Mouse (Mus musculus) MEL (cell line): ENCODE results near the gene Clptm1. TPM values are rescaled to one million over a fixed set of nuclear protein-coding genes. Genes with fewer than 3 reads are reported as not detected.

ENCODE experiments used
- DNase-seq: peaks from one replicate; pipeline ENCODE4 v3.0.0; 2011; ENCODE audit warnings: low read depth, low spot score
- H3K27ac ChIP-seq: 2 replicates; pipeline ENCODE4 v1.5.1; 2012; ENCODE audit warnings: low read depth, mild to moderate bottlenecking, control low read depth, low read length, moderate library complexity; ENCODE audit not compliant: control insufficient read depth
- H3K27me3 ChIP-seq, 2 experiments: fragments of 150-350 bp in 1 of 2; sonication (generic) in 1 of 2; 2 replicates each; pipeline ENCODE4 v1.6.1; 2012; ENCODE audit warnings: low read length in 2 of 2, mild to moderate bottlenecking in 2 of 2, improper control_type of control experiment in 1 of 2, moderate library complexity in 1 of 2; ENCODE audit not compliant: insufficient read depth in 2 of 2, control insufficient read depth in 1 of 2
- H3K36me3 ChIP-seq, 2 experiments: 2 replicates each; pipeline ENCODE4 v1.6.1; 2012 to 2014; ENCODE audit warnings: low read length in 2 of 2, improper control_type of control experiment in 1 of 2, inconsistent platforms in 1 of 2, mild to moderate bottlenecking in 1 of 2; ENCODE audit not compliant: insufficient read depth in 2 of 2, control insufficient read depth in 1 of 2
- H3K4me1 ChIP-seq, 2 experiments: fragments of 150-350 bp in 1 of 2; sonication (generic) in 1 of 2; 2 replicates each; pipeline ENCODE4 v1.6.1; 2012; ENCODE audit warnings: low read length in 2 of 2, improper control_type of control experiment in 1 of 2, mild to moderate bottlenecking in 1 of 2; ENCODE audit not compliant: insufficient read depth in 2 of 2, control insufficient read depth in 1 of 2
- H3K4me3 ChIP-seq, 2 experiments: fragments of 150-350 bp in 1 of 2; sonication (generic) in 1 of 2; 2 replicates each; pipeline ENCODE4 v1.5.1; 2012; ENCODE audit warnings: low read depth in 2 of 2, low read length in 2 of 2, mild to moderate bottlenecking in 2 of 2, moderate library complexity in 2 of 2, control low read depth in 1 of 2, improper control_type of control experiment in 1 of 2; ENCODE audit not compliant: control insufficient read depth in 1 of 2, insufficient read depth in 1 of 2
- H3K79me2 ChIP-seq: 2 replicates; pipeline ENCODE4 v1.6.1; 2012; ENCODE audit warnings: mild to moderate bottlenecking, low read length, moderate library complexity; ENCODE audit not compliant: control insufficient read depth, poor library complexity, insufficient read depth
- H3K9ac ChIP-seq: 2 replicates; pipeline ENCODE4 v1.6.1; 2012; ENCODE audit warnings: low read depth, mild to moderate bottlenecking, control low read depth, low read length, moderate library complexity; ENCODE audit not compliant: control insufficient read depth, poor library complexity, severe bottlenecking
- H3K9me3 ChIP-seq: fragments of 150-350 bp; sonication (generic); replicated peaks from 2 replicates; pipeline ENCODE4 v1.6.1; 2012; ENCODE audit warnings: mild to moderate bottlenecking, low read length, improper control_type of control experiment, moderate library complexity; ENCODE audit not compliant: insufficient read depth
- BHLHE40 ChIP-seq: IDR thresholded peaks from 2 replicates; pipeline ENCODE4 v1.6.1; 2012; ENCODE audit warnings: low read depth, mild to moderate bottlenecking, inconsistent platforms, low read length, improper control_type of control experiment, borderline replicate concordance
- CHD1 ChIP-seq: IDR thresholded peaks from 2 replicates; pipeline ENCODE4 v1.6.1; 2012; ENCODE audit warnings: low read depth, mild to moderate bottlenecking, inconsistent platforms, low read length, improper control_type of control experiment
- E2F4 ChIP-seq: IDR thresholded peaks from 2 replicates; pipeline ENCODE4 v1.6.1; 2011; ENCODE audit warnings: low read depth, low read length, improper control_type of control experiment, borderline replicate concordance
- ELF1 ChIP-seq: IDR thresholded peaks from 2 replicates; pipeline ENCODE4 v1.6.1; 2014; ENCODE audit warnings: low read depth, mild to moderate bottlenecking, inconsistent platforms, low read length, improper control_type of control experiment, moderate library complexity
- ETS1 ChIP-seq: IDR thresholded peaks from 2 replicates; pipeline ENCODE4 v1.6.1; 2012; ENCODE audit warnings: low read depth, mild to moderate bottlenecking, inconsistent platforms, low read length, improper control_type of control experiment, moderate library complexity
- GABPA ChIP-seq: IDR thresholded peaks from 2 replicates; pipeline ENCODE4 v1.6.1; 2012; ENCODE audit warnings: low read depth, mild to moderate bottlenecking, inconsistent platforms, low read length, improper control_type of control experiment, moderate library complexity
- HCFC1 ChIP-seq: IDR thresholded peaks from 2 replicates; pipeline ENCODE4 v1.6.1; 2012; ENCODE audit warnings: low read depth, mild to moderate bottlenecking, inconsistent platforms, low read length, improper control_type of control experiment, moderate library complexity
- MAFK ChIP-seq: IDR thresholded peaks from 2 replicates; pipeline ENCODE4 v1.6.1; 2011; ENCODE audit warnings: low read depth, mild to moderate bottlenecking, low read length, improper control_type of control experiment, borderline replicate concordance
- MAX ChIP-seq: IDR thresholded peaks from 2 replicates; pipeline ENCODE4 v1.6.1; 2011; ENCODE audit warnings: low read length, improper control_type of control experiment
- MYB ChIP-seq: IDR thresholded peaks from 2 replicates; pipeline ENCODE4 v1.6.1; 2011; ENCODE audit warnings: mild to moderate bottlenecking, low read depth, low read length, improper control_type of control experiment
- NRF1 ChIP-seq: IDR thresholded peaks from 2 replicates; pipeline ENCODE4 v1.6.1; 2014; ENCODE audit warnings: low read depth, mild to moderate bottlenecking, inconsistent platforms, low read length, improper control_type of control experiment, moderate library complexity; ENCODE audit not compliant: poor library complexity, insufficient read depth, severe bottlenecking
- POLR2A ChIP-seq, 2 experiments: IDR thresholded peaks; 2 replicates each; pipeline ENCODE4 v1.6.1; 2011 to 2012; ENCODE audit warnings: low read length in 2 of 2, mild to moderate bottlenecking in 2 of 2, control low read depth in 1 of 2, improper control_type of control experiment in 1 of 2, low read depth in 1 of 2, moderate library complexity in 1 of 2; ENCODE audit not compliant: control insufficient read depth in 1 of 2, insufficient read depth in 1 of 2, poor library complexity in 1 of 2
- POLR2AphosphoS2 ChIP-seq: IDR thresholded peaks from 2 replicates; pipeline ENCODE4 v1.6.1; 2011; ENCODE audit warnings: low read length, improper control_type of control experiment
- POLR2AphosphoS5 ChIP-seq: IDR thresholded peaks from 2 replicates; pipeline ENCODE4 v1.6.1; 2012; ENCODE audit warnings: low read depth, borderline replicate concordance, mild to moderate bottlenecking, inconsistent platforms, low read length, moderate library complexity, mixed read lengths
- RCOR1 ChIP-seq: IDR thresholded peaks from 2 replicates; pipeline ENCODE4 v1.6.1; 2012; ENCODE audit warnings: low read depth, mild to moderate bottlenecking, inconsistent platforms, low read length, improper control_type of control experiment
- SIN3A ChIP-seq: IDR thresholded peaks from 2 replicates; pipeline ENCODE4 v1.6.1; 2012; ENCODE audit warnings: low read length, improper control_type of control experiment, inconsistent platforms
- SMC3 ChIP-seq: IDR thresholded peaks from 2 replicates; pipeline ENCODE4 v1.6.1; 2011; ENCODE audit warnings: low read depth, low read length, improper control_type of control experiment
- TAL1 ChIP-seq: IDR thresholded peaks from 2 replicates; pipeline ENCODE4 v1.6.1; 2012; ENCODE audit warnings: mild to moderate bottlenecking, inconsistent platforms, low read length, moderate library complexity, mixed read lengths
- TBP ChIP-seq: IDR thresholded peaks from 2 replicates; pipeline ENCODE4 v1.8.0; 2011; ENCODE audit warnings: low read depth, low read length, improper control_type of control experiment
- TCF12 ChIP-seq: IDR thresholded peaks from 2 replicates; pipeline ENCODE4 v1.6.1; 2014; ENCODE audit warnings: low read depth, mild to moderate bottlenecking, inconsistent platforms, low read length, improper control_type of control experiment, moderate library complexity
- USF1 ChIP-seq: IDR thresholded peaks from 2 replicates; pipeline ENCODE4 v1.6.1; 2014; ENCODE audit warnings: low read depth, mild to moderate bottlenecking, inconsistent platforms, low read length, improper control_type of control experiment, moderate library complexity
- ZC3H11A ChIP-seq: IDR thresholded peaks from 2 replicates; pipeline ENCODE4 v1.6.1; 2012; ENCODE audit warnings: low read depth, mild to moderate bottlenecking, inconsistent platforms, low read length, improper control_type of control experiment
- ZKSCAN1 ChIP-seq: IDR thresholded peaks from 2 replicates; pipeline ENCODE4 v1.6.1; 2012; ENCODE audit warnings: low read depth, mild to moderate bottlenecking, inconsistent platforms, low read length, improper control_type of control experiment, moderate library complexity
- ZMIZ1 ChIP-seq: IDR thresholded peaks from 2 replicates; pipeline ENCODE4 v1.6.1; 2012; ENCODE audit warnings: low read depth, mild to moderate bottlenecking, inconsistent platforms, low read length, improper control_type of control experiment, moderate library complexity
- ZNF384 ChIP-seq: IDR thresholded peaks from 2 replicates; pipeline ENCODE4 v1.6.1; 2012; ENCODE audit warnings: low read depth, mild to moderate bottlenecking, inconsistent platforms, low read length, improper control_type of control experiment
- polyA plus RNA-seq, 2 experiments: library from polyadenylated mRNA; stranded (reverse) in 1 of 2; unstranded in 1 of 2; fragments of >175 nt in 1 of 2; fragments of >200 nt in 1 of 2; gene quantifications; 2 replicates each; pipeline versions ENCODE4 v1.2.1 to v1.2.4; 2012; ENCODE audit warnings: low replicate concordance in 2 of 2, low read depth in 1 of 2; ENCODE audit not compliant: insufficient read length in 2 of 2, insufficient read depth in 1 of 2, missing spikeins in 1 of 2
- total RNA-seq: library from RNA; depleted of rRNA; stranded (reverse); fragments of 300-350 nt; gene quantifications from 2 replicates; pipeline ENCODE4 v1.2.3, GENCODE M21; 2012

Clptm1 gene
- total and polyA plus RNA-seq, 3 experiments, result 58.5 to 102 (median 62.4) TPM

GRCm38 (mm10) chr7:19673083-19673699 lies 8.4 kb upstream of the Clptm1 start:
- peaks cover 0 to 4% of the 10 kb centered on the region in 2 experiments; a peak in 2 of 4 replicates for H3K4me1 ChIP-seq
- no peaks in the 10 kb centered on the region; a peak in 1 of 4 replicates for H3K36me3 ChIP-seq
- H3K79me2 ChIP-seq, result no peaks in the 10 kb centered on the region
- no peak overlapping the region for H3K4me3 ChIP-seq
- no peak overlapping the region for H3K27ac ChIP-seq
- H3K27me3 ChIP-seq, result no peaks in the 10 kb centered on the region
- no peak for TF ChIP-seq ZC3H11A
- no peak for TF ChIP-seq SMC3
- TF ChIP-seq TBP, result no peak
- TF ChIP-seq CHD1, result no peak
- no peak for TF ChIP-seq RCOR1
- TF ChIP-seq MYB, result no peak
- no peak for TF ChIP-seq NRF1
- no peak for TF ChIP-seq E2F4
- no peak for TF ChIP-seq ELF1
- no peak for TF ChIP-seq POLR2A (IDR thresholded peaks at IDR 0.05; ENCODE audit: control insufficient read depth in 1 of 2, insufficient read depth in 1 of 2, low read depth in 1 of 2, low read length in 2 of 2, poor library complexity in 1 of 2)
- TF ChIP-seq ETS1, result no peak
- no peak for TF ChIP-seq GABPA
- no peak for TF ChIP-seq POLR2AphosphoS5
- no peak for TF ChIP-seq TAL1
- TF ChIP-seq ZNF384, result no peak
- TF ChIP-seq ZKSCAN1, result no peak
- no peak for TF ChIP-seq MAFK
- TF ChIP-seq TCF12, result no peak
- TF ChIP-seq USF1, result no peak
- no peak for TF ChIP-seq MAX
- no peaks in the 10 kb centered on the region for H3K9me3 ChIP-seq
- no peak for DNase-seq
- H3K9ac ChIP-seq, result no peak overlapping the region

DNA sequence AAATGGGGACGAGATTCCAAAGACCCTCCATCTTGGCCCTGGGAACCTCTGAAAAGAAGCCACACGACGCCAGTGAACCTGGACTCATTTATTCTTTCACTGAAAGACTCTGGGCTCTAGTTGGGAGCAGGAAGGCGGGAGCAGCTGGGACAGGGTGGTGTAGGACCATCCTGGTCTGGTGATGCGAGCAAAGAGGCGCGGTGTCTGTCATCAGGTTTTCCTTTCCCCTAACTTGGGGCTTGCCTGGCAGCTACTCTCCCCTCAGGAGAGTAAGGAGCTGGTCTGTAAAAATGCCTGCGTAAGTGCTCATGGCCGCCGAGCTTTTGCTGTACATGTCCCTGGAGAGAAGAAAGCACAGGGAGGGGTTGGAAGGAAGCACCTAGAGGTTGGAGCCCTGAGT lies 6.7 kb upstream of the Clptm1 start:
- Histone ChIP-seq H3K4me3 (no peak overlapping the region), H3K36me3 (peaks cover 0 to 3% of the 10 kb centered on the region in 2 experiments; a peak in 2 of 4 replicates), H3K27me3 (no peaks in the 10 kb centered on the region), H3K27ac (no peak overlapping the region), H3K9ac (no peak overlapping the region), H3K4me1 (peaks cover 0 to 4% of the 10 kb centered on the region in 2 experiments; a peak in 2 of 4 replicates), H3K79me2 (no peaks in the 10 kb centered on the region), H3K9me3 (no peaks in the 10 kb centered on the region)
- no peak for DNase-seq
- TF ChIP-seq MAX (no peak), MYB (no peak), BHLHE40 (no peak), E2F4 (no peak), ZMIZ1 (no peak), SMC3 (no peak), TBP (no peak), SIN3A (no peak), USF1 (no peak), POLR2AphosphoS2 (no peak), POLR2AphosphoS5 (no peak), HCFC1 (no peak)
